Mouse (Mus musculus) right cerebral cortex, postnatal 10 days (tissue): ENCODE data around the gene Lamc3.

Source experiments
- DNase-seq, 2 experiments: peaks; one replicate each; pipeline ENCODE4 v3.0.0; 2021; ENCODE audit warnings: low spot score in 2 of 2

The Lamc3 gene

GRCm38 (mm10) chr2:31887030-31887429 is at the start of gene Lamc3:
Lamc3 (plus strand) TSS chr2:31887291.
- DNase-seq: peak in 1 of 2 experiments; percentile 53

GRCm38 (mm10) chr2:31838868-31839267 is 48.2 kb upstream of the Lamc3 start:
- no peak for DNase-seq

- no peak for DNase-seq
Observed at GRCm38 (mm10) chr2:31844729-31845136, 42.4 kb upstream of the Lamc3 start.

- no peak for DNase-seq
Observed at GRCm38 (mm10) chr2:31845512-31845895, 41.6 kb upstream of the Lamc3 start.

- peak in 1 of 2 experiments; percentile 46 for DNase-seq
Observed at GRCm38 (mm10) chr2:31845896-31846691, 41.0 kb upstream of the Lamc3 start, which contains the start of gene Fibcd1. Fibcd1 (minus strand) TSS chr2:31846005.

- no peak for DNase-seq
Observed at GRCm38 (mm10) chr2:31846692-31847660, 40.1 kb upstream of the Lamc3 start.

- DNase-seq: no peak
Observed at GRCm38 (mm10) chr2:31847908-31848307, 39.2 kb upstream of the Lamc3 start.

- DNase-seq: no peak
Observed at GRCm38 (mm10) chr2:31850141-31850540, 37.0 kb upstream of the Lamc3 start.

- DNase-seq: no peak
Observed at GRCm38 (mm10) chr2:31855991-31856390, 31.1 kb upstream of the Lamc3 start.

- peak in 1 of 2 experiments; percentile 65 for DNase-seq
Observed at GRCm38 (mm10) chr2:31857180-31857579, 29.9 kb upstream of the Lamc3 start.

- no peak for DNase-seq
Observed at GRCm38 (mm10) chr2:31858500-31858899, 28.6 kb upstream of the Lamc3 start.

- DNase-seq: no peak
Observed at GRCm38 (mm10) chr2:31862919-31863318, 24.2 kb upstream of the Lamc3 start.

- DNase-seq: no peak
Observed at GRCm38 (mm10) chr2:31863766-31864165, 23.3 kb upstream of the Lamc3 start.

GRCm38 (mm10) chr2:31864891-31865290 is 22.2 kb upstream of the Lamc3 start:
- no peak for DNase-seq

- no peak for DNase-seq
Observed at GRCm38 (mm10) chr2:31865322-31865721, 21.8 kb upstream of the Lamc3 start.

- no peak for DNase-seq
Observed at GRCm38 (mm10) chr2:31865794-31866193, 21.3 kb upstream of the Lamc3 start.

- DNase-seq: no peak
Observed at GRCm38 (mm10) chr2:31867773-31868537, 19.1 kb upstream of the Lamc3 start.

GRCm38 (mm10) chr2:31868538-31869164 is 18.4 kb upstream of the Lamc3 start:
- DNase-seq: no peak

- no peak for DNase-seq
Observed at GRCm38 (mm10) chr2:31869692-31870091, 17.4 kb upstream of the Lamc3 start.

- DNase-seq: no peak
Observed at GRCm38 (mm10) chr2:31870683-31871082, 16.4 kb upstream of the Lamc3 start.

GRCm38 (mm10) chr2:31874290-31874855 is 12.7 kb upstream of the Lamc3 start:
- DNase-seq: no peak
